Mouse (Mus musculus): Measurements from ENCODE around the gene Lhfp. TPM values are rescaled to one million over a fixed set of nuclear protein-coding genes. Genes with fewer than 3 reads are reported as not detected.

The Lhfp gene
- total RNA-seq, 2 experiments from 2014 or later: 30.6 to 34.5 TPM

DNA sequence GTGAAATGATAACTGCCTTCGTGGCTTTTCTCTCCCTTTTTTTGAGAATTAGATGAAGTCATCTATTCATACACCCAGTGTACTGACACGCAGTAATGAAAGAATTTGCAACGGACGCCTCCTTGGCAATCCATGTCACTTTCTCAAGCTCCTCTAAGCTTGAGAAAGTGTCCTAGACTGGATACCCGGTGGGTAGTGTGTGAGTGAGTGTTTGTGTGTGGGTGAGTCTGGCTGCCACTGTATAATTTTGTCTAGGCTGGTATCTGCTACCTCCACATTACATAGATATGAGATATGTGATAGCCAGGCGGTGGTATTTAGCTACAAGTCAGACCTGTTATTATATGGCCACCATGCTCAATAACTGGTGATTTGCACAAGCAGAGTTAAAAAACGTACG is 1.6 kb upstream of the Lhfp start:
- DNase-seq (ENCODE audit: low spot score in 2 of 2): peak in 1 of 2 experiments; percentile 68
- intact Hi-C loops (cut with DNase I): loop anchor here (5.0 kb wide), 5 partner anchors 123 to 338 kb away; no protein-coding TSS in a partner anchor

GRCm38 (mm10) chr3:53040593-53041410 is 526 bp upstream of the Lhfp start:
- DNase-seq (ENCODE audit: low spot score in 2 of 2): no peak
- intact Hi-C loops (cut with DNase I): loop anchor here (5.0 kb wide), 4 partner anchors 121 to 336 kb away; no protein-coding TSS in a partner anchor

GRCm38 (mm10) chr3:53042240-53042567 is 876 bp downstream of the Lhfp start:
- intact Hi-C loops (cut with DNase I): loop anchor here (5.0 kb wide), 4 partner anchors 120 to 335 kb away; no protein-coding TSS in a partner anchor
- no peak for DNase-seq (ENCODE audit: low spot score in 2 of 2)

GRCm38 (mm10) chr3:53043206-53043780 is 2.0 kb downstream of the Lhfp start:
- intact Hi-C loops (cut with DNase I): loop anchor here (5.0 kb wide), 4 partner anchors 119 to 334 kb away; no protein-coding TSS in a partner anchor
- DNase-seq (ENCODE audit: low spot score in 2 of 2): no peak

- no peak for DNase-seq (ENCODE audit: low spot score in 2 of 2)
- intact Hi-C loops (cut with DNase I): loop anchor here (5.0 kb wide), 4 partner anchors 118 to 333 kb away; no protein-coding TSS in a partner anchor
Observed at GRCm38 (mm10) chr3:53044238-53044637, 2.9 kb downstream of the Lhfp start.

DNA sequence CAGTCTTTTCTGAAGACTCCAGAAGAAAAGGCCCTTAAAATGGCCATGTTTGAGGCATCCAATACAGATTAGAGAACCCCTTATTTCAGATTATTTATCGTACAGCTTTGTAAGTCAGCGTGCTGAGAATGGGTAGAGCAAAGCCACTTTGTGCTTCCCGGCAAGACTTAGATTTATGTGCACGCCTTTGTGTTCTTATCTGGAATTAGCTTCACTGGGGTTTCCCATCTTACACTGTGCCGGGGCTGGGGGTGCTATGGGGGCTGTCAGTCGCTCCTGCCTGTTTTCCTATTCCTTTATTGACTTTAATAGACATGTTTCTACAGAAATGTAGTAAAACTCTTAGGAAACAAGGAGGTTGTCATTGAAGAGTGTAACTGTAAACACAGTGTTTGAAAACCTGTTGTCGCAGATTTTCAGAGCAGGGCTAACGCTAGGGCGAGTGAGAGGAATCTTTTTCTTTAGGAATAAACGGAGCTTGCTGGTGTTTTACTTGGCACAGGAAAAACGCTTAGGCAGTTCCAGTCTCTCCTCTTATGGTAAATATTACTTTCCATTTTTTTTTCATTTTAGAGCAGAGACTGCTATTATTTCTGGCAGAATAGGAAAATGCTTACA is 3.5 kb downstream of the Lhfp start:
- intact Hi-C loops (cut with DNase I): loop anchor here (5.0 kb wide), 4 partner anchors 118 to 333 kb away; no protein-coding TSS in a partner anchor
- no peak for DNase-seq (ENCODE audit: low spot score in 2 of 2)

DNA sequence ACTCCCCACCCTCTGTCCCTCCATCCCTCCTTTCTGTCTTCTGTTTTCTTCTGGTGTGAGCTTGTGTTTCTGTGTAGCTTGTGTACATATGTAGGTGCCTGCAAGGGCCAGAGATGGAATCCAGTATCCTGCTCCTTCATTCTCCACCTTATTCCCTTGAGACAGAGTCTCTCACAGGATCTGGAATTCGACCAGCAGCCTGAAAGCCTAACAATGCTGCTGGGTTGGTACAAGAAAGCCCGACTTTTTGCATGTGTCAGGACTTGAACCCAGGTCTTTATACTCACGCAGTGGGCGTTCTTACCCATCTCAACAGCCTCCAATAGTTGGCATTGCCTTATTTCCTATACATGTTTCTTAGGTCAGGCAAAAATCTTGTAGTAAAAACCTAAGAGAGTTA is 4.4 kb downstream of the Lhfp start:
- intact Hi-C loops (cut with DNase I): no loop called here
- DNase-seq (ENCODE audit: low spot score in 2 of 2): no peak

DNA sequence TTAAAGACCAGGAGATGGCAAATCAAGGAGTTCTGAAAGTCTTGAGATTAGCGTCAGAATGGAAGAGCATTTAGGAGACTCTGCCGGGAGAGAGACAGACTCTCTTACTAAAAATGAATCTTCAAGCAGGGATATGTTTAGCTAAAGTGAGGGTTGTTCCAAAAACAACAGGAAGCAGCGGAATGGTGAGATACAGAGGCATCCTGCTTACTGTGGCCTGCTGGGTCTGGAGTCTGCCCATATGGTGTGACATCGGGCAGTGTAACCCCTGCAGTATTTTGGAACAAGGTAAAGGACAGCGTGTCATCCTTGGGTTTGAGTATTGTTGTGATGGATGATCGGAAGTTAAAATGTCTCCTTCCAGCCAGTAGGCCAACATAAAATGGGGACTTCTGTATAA is 5.0 kb downstream of the Lhfp start:
- intact Hi-C loops (cut with DNase I): no loop called here
- peak in 1 of 2 experiments; percentile 42 for DNase-seq (ENCODE audit: low spot score in 2 of 2)

DNA sequence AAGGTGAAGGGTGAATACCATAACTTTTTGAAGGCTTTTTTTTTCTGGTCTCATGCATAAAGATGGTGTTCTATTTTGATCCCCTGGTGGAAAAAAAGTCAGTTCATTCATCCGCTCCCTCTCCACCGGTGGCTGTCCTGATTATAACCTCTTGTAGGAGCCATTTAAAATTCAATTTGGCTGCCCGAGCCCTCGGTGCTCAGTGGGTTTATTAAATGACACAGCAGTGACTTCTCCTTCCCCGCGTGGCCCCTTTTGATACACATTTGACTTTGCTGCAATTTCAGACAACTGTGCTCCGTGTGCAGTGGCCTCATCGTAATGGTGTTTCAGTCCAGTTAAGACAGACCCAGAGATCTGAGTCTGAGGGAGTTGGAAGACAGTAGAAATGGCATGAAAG is 11.1 kb downstream of the Lhfp start:
- intact Hi-C loops (cut with DNase I): no loop called here
- no peak for DNase-seq (ENCODE audit: low spot score in 2 of 2)

GRCm38 (mm10) chr3:53056430-53056829 is 15.1 kb downstream of the Lhfp start:
- intact Hi-C loops (cut with DNase I): no loop called here
- peak in 1 of 2 experiments; percentile 49 for DNase-seq (ENCODE audit: low spot score in 2 of 2)

DNA sequence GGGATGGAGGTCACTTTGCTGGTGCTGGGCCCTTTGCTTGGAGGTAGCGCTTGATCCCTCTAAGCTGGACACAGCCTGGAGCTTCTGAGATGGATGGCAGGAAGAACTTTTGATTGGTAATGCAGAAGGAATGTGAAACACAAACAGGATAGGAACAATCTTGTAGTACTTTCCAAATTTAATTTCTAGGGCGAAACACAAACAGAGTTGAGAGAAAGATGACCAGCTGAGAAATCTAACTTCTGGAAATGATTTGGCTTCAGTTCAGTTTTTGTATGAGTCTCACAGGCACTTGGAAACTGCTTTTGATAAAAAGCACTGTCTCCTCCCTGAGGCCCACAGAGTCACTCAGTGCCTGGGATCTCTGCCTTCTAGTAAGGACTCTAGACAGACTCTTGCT is 18.6 kb downstream of the Lhfp start:
- no peak for DNase-seq (ENCODE audit: low spot score in 2 of 2)
- intact Hi-C loops (cut with DNase I): no loop called here

DNA sequence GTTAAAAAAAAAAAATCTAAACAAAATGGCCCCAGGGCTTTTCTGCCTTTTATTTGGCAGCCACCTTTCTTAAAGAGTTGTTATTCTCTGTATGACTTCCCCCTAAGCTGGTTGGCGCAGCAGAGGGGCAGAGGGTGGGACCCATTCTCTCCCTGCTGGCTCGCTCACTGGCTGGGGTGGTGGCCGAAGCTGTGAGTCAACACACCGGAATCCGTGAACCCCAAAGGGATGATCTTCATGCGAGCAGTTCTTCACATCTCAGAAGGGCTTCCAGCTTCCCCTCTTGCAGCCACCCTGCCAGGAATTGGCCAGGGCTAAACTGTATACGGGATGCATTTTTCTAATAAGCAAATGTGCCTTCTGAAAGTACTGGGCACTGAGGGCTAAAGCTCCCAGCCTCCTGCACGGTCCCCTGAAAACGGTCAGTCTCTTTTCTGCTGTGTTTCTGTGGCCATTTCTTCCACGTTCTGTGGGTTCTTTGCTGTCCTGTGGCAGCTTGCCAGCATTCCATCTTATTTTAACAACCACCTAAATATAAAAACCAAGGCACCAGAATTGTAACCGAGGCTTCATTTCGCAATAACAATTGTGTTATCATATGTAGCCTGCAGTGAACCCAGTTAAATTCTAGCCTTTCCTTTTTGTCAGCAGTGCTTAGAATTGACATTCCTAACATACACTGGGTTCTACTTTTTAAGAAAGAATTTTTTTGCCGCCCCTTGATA is 22.3 kb downstream of the Lhfp start:
- DNase-seq (ENCODE audit: low spot score in 2 of 2): peak in 1 of 2 experiments; percentile 21
- intact Hi-C loops (cut with DNase I): no loop called here

DNA sequence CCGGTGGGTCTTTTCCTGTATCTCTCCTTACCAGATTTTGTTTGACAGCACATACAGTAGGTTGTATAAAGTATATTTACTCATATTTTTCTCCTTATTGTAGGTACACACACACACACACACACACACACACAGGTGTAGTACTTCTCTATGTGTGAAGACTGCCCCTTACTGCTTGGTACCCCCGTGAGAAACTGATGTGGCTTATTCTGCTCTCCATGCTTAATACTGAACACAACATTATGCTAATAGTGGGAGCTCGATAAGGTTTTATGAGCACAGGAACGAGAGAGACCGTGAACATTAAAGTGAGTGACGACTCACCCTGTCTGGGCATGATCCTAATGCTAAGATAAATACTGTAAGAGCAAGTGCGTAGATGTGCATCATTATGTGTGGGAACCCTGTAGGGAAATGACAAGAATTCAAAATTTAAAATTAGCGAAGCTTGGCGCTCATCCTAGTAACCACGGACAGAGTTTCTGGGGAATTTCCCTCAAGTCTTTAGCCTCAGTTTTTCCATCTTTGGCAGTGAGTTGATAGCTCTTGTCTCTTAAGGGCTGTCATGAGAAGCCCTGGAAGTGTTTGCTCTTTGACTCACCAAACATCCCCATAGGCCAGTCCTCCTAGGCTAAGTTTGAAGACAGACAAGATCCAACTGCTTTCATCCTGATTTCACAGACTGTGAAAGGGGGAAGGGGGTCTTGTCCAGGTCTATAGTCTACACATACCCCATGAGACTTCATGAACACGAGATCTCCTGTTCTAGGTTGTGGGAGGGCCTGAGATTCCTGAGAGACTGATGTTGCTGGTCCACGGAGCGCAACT is 24.2 kb downstream of the Lhfp start:
- DNase-seq (ENCODE audit: low spot score in 2 of 2): peak in 1 of 2 experiments; percentile 16
- intact Hi-C loops (cut with DNase I): no loop called here

DNA sequence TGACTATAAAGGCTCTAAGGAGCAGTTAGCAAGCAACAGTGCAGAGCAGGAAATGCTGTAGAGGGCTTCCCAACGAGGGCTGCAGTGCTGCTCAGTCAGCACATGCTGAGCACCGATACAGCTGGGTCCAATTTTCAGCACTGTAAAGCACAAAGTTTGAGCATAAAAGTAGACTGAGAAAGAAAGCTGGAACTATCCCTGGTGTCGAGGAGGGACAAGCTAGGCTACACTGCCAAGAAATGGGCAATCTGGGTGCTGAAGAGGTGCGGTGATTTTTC is 24.7 kb downstream of the Lhfp start:
- intact Hi-C loops (cut with DNase I): no loop called here
- peak in 1 of 2 experiments; percentile 37 for DNase-seq (ENCODE audit: low spot score in 2 of 2)

DNA sequence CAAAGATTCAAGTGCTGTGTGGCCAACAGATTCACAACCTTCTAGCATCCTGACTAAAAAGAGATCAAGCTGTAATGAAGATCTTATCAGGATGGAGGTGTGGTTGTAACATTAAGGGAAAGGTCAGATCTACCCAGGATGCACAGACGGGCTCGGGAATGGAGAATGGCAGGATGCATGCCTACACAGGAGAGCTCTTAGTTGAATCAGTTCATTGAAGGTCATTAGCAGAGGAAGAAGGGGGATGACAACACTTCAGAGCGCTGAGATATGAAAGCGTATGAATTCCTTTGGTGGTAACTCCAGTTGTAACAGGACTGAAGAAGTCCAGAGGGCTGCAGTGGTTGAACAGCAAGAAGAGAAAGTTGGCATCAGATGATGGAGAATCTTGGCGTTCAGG is 27.1 kb downstream of the Lhfp start:
- intact Hi-C loops (cut with DNase I): no loop called here
- no peak for DNase-seq (ENCODE audit: low spot score in 2 of 2)

- intact Hi-C loops (cut with DNase I): no loop called here
- no peak for DNase-seq (ENCODE audit: low spot score in 2 of 2)
Observed at GRCm38 (mm10) chr3:53074264-53074663, 32.9 kb downstream of the Lhfp start.

DNA sequence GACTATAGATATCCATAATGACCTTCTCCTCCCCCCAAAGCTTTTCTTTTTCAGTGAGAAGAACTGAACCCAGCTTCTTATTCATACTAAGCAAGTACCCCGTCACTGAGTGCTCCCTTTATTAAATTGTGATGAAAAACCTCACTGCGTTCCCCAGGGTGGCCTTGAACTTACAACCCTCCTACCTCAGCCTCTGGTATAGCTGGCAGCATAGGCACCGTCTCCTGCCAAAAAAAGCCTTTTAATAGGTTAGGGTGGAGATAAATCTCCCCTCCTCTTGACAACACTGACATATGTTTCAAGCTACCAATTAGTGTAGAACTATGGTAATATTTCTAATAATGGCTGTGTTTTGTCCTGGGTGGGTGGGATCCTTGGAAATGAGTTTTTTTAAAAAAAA is 33.4 kb downstream of the Lhfp start:
- intact Hi-C loops (cut with DNase I): no loop called here
- no peak for DNase-seq (ENCODE audit: low spot score in 2 of 2)

DNA sequence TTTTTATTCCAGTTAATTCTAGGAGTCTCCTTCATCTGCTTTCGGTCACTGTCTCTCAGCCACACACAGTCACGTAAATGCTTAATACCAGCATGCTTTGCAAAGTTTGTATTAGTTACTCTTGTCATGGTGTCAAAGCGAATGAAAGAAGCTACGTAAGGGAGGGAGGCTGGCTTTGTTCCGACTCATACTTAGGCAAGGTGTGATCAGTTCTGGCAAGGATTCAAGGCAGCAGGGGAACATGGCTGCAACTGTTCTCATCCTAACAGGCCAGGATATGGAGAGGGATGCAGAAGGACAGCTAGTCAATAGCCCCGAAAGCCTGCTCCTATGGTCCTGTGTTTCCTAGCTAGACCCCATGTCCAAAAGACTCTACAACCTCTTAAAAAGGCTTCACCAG is 39.0 kb downstream of the Lhfp start:
- DNase-seq (ENCODE audit: low spot score in 2 of 2): no peak
- intact Hi-C loops (cut with DNase I): no loop called here

GRCm38 (mm10) chr3:53080710-53081109 is 39.4 kb downstream of the Lhfp start:
- peak in 1 of 2 experiments; percentile 36 for DNase-seq (ENCODE audit: low spot score in 2 of 2)
- intact Hi-C loops (cut with DNase I): no loop called here

All from left cerebral cortex, postnatal 25 days (tissue).